Mouse (Mus musculus): ENCODE data around the gene Ptch2. TPM values are rescaled to one million over a fixed set of nuclear protein-coding genes. Genes with fewer than 3 reads are reported as not detected.

The Ptch2 gene
- polyA plus RNA-seq, 1 experiment from 2014 or later: 2.1 TPM

DNA sequence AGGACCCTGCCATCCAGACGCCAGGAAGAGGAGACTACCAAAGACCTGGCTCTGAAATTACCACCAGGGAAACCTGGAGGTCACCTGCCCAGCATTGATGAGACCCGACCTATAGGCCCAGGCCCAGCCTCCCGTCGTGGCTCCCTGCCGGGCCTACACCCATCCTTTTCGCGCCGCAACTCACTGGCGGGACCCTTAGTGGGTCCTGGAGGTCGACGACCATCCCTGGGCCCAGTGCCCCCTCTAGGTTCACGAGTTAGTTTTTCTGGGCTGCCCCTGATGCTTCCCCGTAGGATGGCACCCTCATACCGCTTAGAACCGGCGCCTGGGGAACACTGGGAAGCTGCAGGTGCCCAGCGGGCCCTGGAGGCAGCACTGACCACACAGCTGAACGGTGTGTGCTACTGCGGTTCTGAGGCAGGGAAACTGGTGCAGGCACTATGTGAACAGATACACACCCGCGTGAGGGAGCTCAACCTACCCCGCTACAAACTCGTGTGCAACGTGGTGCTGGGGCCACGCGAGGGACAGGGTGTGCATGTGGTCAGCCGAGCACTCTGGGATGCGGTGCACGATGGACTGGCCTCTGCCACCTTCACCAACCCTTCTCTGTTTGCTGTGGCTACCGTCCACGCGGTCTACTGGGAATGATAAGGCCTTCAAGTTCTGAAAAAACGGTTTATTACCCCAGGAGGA is 32.3 kb downstream of the Ptch2 start:
- 88% methylated on average over 33 of the region's 33 CpGs for WGBS
- no peak for ATAC-seq (replicated peaks; ENCODE audit: extremely low read depth, insufficient read depth, low FRiP score)
- Histone ChIP-seq H3K4me1 (ENCODE audit: control insufficient read depth, insufficient read depth, low read length) (peaks cover 19% of the 10 kb centered on the region), H3K4me2 (ENCODE audit: low read depth, low read length) (no peak overlapping the region), H3K9ac (ENCODE audit: low read length) (no peak overlapping the region), H3K36me3 (ENCODE audit: control insufficient read depth, insufficient read depth) (peaks cover 4% of the 10 kb centered on the region; the same call in 1 of the 2 replicates), H3K4me3 (ENCODE audit: low read length) (no peak overlapping the region), H3K27me3 (ENCODE audit: control insufficient read depth, insufficient read depth, low read length) (peaks cover 13% of the 10 kb centered on the region), H3K27ac (ENCODE audit: low read length) (no peak overlapping the region), H3K9me3 (replicated peaks; ENCODE audit: control insufficient read depth, low read length) (no peaks in the 10 kb centered on the region)

DNA sequence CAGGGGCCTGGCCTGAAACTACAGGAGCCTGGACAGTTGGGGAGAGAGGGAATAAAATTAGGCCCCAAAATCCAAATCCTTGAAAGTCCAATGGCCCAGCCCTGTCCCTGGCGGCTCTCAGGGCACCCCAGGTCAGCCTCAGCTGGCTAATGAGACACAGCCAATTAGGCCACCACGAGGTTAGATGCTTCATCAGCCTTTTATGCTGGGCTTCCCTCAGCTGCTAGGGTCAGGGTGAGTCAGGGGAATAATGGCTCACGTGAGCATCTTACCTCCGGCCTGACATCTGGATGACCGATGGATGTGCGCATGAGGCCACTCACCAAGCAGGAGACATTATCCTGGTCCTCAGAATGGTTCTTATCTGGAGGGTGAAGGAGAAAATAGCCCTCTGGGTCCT is 34.9 kb downstream of the Ptch2 start:
- H3K9ac ChIP-seq (ENCODE audit: low read length): no peak overlapping the region
- H3K36me3 ChIP-seq (ENCODE audit: control insufficient read depth, insufficient read depth): peaks cover 4% of the 10 kb centered on the region; the same call in 1 of the 2 replicates
- 77% methylated on average over 6 of the region's 6 CpGs for WGBS
- H3K27ac ChIP-seq (ENCODE audit: low read length): no peak overlapping the region
- H3K4me1 ChIP-seq (ENCODE audit: control insufficient read depth, insufficient read depth, low read length): peaks cover 8% of the 10 kb centered on the region
- H3K9me3 ChIP-seq (replicated peaks; ENCODE audit: control insufficient read depth, low read length): no peaks in the 10 kb centered on the region
- ATAC-seq (replicated peaks; ENCODE audit: extremely low read depth, insufficient read depth, low FRiP score): no peak
- peaks cover 15% of the 10 kb centered on the region for H3K27me3 ChIP-seq (ENCODE audit: control insufficient read depth, insufficient read depth, low read length)
- no peak overlapping the region for H3K4me2 ChIP-seq (ENCODE audit: low read depth, low read length)
- H3K4me3 ChIP-seq (ENCODE audit: low read length): no peak overlapping the region

DNA sequence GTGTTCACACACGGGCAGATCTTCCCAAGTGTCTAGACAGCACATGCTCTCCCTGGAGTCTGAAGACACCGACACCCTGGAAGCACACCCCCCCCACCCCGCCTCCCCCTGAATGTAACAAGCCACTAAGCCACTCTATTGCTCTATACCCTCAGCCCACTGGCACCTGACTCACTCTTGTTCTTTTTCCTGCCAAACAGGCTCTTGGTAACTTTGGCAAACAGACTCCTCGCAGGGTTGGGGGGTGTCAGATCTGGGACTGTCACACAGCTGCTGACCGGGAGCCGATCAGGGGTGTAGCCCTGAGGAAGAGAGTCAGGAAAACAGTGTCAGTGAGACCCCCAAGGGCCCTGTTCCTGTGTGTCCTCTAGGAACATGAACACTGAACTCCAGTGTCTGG is 35.3 kb downstream of the Ptch2 start:
- Histone ChIP-seq H3K4me3 (ENCODE audit: low read length) (no peak overlapping the region), H3K4me2 (ENCODE audit: low read depth, low read length) (no peak overlapping the region), H3K27ac (ENCODE audit: low read length) (no peak overlapping the region), H3K36me3 (ENCODE audit: control insufficient read depth, insufficient read depth) (peaks cover 4% of the 10 kb centered on the region; the same call in 1 of the 2 replicates), H3K4me1 (ENCODE audit: control insufficient read depth, insufficient read depth, low read length) (peaks cover 6% of the 10 kb centered on the region), H3K9ac (ENCODE audit: low read length) (no peak overlapping the region), H3K27me3 (ENCODE audit: control insufficient read depth, insufficient read depth, low read length) (peaks cover 15% of the 10 kb centered on the region), H3K9me3 (replicated peaks; ENCODE audit: control insufficient read depth, low read length) (no peaks in the 10 kb centered on the region)
- WGBS: 72% methylated on average over 6 of the region's 6 CpGs
- ATAC-seq (replicated peaks; ENCODE audit: extremely low read depth, insufficient read depth, low FRiP score): no peak

DNA sequence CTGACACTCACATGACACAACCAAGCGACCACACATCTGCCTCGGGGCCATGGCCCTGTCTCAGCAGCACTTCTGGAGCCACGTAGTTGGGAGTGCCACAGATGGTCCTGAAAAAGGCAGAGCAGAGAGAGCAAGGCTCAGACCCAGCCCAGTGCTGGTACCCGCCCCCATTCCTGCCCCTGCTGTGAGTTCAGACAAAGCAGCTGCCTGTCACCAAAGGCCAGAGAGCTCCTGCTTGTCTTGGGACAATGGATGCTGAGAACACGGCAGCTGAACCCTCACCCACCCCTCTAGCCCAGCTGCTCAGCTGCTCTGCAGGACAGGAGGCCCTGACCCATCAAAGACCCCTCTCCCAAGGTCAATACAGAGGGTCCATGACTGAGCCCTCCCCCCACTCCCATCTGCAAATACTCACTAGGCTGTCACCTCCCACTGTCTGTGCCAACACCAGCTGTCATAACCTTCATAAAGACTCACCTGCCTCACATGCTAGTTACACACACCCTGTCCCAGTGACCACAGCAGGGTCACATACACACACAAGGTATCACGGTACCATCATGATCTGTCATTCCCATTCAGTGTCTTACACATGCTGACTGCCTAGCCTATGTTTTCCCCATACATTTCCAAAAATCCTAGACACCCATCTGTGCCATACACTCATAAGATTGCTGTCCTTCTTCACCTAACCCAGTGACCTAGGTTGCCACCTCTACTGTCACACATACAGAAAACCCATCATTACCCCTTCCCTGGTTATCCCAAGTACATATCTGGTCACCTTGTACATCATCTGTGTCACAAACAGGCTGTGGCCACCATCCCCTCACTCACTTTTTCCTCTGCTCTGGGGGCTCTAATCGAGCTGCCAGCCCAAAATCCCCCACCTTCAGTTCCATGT is 36.3 kb downstream of the Ptch2 start:
- Histone ChIP-seq H3K36me3 (ENCODE audit: control insufficient read depth, insufficient read depth) (peaks cover 4% of the 10 kb centered on the region; the same call in 1 of the 2 replicates), H3K27me3 (ENCODE audit: control insufficient read depth, insufficient read depth, low read length) (peaks cover 15% of the 10 kb centered on the region), H3K4me3 (ENCODE audit: low read length) (no peak overlapping the region; the same call in 1 of the 2 replicates), H3K4me1 (ENCODE audit: control insufficient read depth, insufficient read depth, low read length) (peaks cover 4% of the 10 kb centered on the region), H3K9me3 (replicated peaks; ENCODE audit: control insufficient read depth, low read length) (no peaks in the 10 kb centered on the region), H3K9ac (ENCODE audit: low read length) (peak overlapping the region; percentile 83), H3K4me2 (ENCODE audit: low read depth, low read length) (peak overlapping the region; percentile 94), H3K27ac (ENCODE audit: low read length) (no peak overlapping the region)
- ATAC-seq (replicated peaks; ENCODE audit: extremely low read depth, insufficient read depth, low FRiP score): no peak
- 45% methylated on average over 7 of the region's 7 CpGs for WGBS

DNA sequence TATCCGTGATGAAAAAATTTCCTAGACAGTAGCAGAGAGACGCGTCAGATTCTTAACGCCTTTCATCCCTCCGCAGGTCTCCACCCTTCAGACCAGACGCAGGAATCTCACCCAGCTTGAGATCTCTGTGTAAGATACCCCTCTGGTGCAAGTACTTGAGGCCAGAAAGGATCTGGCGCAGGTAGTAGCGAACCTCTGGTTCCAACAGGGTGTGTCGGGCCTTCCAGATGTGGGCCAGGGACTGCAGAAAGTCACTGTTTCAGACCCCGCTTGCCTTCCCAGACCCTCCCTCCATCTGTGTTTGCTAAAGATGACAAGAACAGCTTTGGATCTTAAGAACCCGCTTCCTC is 36.9 kb downstream of the Ptch2 start:
- H3K36me3 ChIP-seq (ENCODE audit: control insufficient read depth, insufficient read depth): peaks cover 4% of the 10 kb centered on the region; the same call in 1 of the 2 replicates
- H3K4me3 ChIP-seq (ENCODE audit: low read length): peak overlapping the region; percentile 81
- no peaks in the 10 kb centered on the region for H3K9me3 ChIP-seq (replicated peaks; ENCODE audit: control insufficient read depth, low read length)
- ATAC-seq (replicated peaks; ENCODE audit: extremely low read depth, insufficient read depth, low FRiP score): no peak
- H3K27ac ChIP-seq (ENCODE audit: low read length): no peak overlapping the region
- H3K4me2 ChIP-seq (ENCODE audit: low read depth, low read length): peak overlapping the region; percentile 94
- WGBS: 25% methylated on average over 11 of the region's 11 CpGs
- H3K27me3 ChIP-seq (ENCODE audit: control insufficient read depth, insufficient read depth, low read length): peaks cover 15% of the 10 kb centered on the region
- H3K9ac ChIP-seq (ENCODE audit: low read length): peak overlapping the region; percentile 83
- H3K4me1 ChIP-seq (ENCODE audit: control insufficient read depth, insufficient read depth, low read length): peaks cover 4% of the 10 kb centered on the region

DNA sequence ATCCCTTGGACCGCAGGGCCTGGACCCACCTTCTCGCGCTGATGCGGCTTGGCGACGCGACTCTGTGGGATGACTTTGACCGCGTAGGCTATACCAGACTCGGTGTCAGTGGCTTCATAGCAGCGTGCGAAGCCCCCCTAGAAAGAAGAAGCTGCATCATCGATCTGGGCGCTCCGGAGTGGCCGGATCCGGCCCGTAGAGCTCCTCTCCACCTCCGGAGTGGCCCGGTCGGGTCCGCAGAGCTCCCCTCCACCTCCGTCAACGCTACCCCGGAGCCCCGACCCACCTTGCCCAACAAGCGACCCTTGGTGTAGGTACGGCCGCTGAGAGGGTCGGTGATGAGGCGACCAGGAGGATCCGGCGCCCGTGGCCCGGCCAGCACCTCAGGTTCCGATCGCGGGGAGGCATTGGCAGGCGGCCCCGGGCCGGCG is 37.5 kb downstream of the Ptch2 start:
- peaks cover 15% of the 10 kb centered on the region for H3K27me3 ChIP-seq (ENCODE audit: control insufficient read depth, insufficient read depth, low read length)

DNA sequence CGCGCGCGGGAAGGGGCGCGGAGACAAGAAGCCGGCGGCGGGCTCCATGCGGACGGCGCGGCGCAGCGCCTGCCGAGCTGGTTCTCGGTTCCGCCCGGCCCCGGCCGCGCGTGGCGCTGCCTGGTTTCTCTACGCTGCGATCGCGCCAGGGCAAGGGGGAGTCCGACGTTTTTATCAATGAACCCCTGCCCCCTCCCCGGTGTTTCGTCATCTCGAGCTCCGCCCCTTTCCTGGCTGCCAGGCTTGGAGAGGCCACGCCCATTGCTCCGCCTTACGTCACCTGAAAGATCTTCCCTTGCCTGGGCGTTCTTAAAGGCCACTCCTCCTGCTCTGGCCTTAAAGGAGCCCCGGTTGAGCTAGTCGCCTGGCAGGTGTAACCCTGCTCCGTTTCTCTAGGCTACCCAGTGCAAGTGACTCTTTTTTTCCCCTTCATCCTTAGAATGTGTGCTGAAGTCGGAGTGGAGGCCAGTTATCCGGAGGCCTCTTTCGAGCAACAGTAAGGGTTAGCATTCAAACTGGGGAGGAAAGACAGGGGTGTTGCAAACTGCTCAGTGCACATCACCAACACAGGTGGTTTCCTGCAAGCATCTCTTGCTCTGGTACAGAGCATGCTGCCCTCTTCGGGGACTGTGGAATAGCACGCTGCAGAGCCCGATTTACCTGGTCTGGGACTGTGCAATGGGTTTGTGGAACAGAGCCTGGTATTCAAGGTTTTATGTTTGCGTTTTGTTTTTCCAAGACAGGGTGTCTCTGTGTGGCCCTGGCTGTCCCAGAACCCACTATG is 38.1 kb downstream of the Ptch2 start, which contains the start of gene Plk3:
Gene Plk3, minus strand, starts transcription at position 147 of the 784 bp plus-strand sequence.
- peak within 1 kb of the TSS; percentile 94 for H3K4me2 ChIP-seq (ENCODE audit: low read depth, low read length)
- H3K27me3 ChIP-seq (ENCODE audit: control insufficient read depth, insufficient read depth, low read length): peaks cover 15% of the 10 kb centered on the region
- peaks cover 4% of the 10 kb centered on the region for H3K4me1 ChIP-seq (ENCODE audit: control insufficient read depth, insufficient read depth, low read length)
- H3K9ac ChIP-seq (ENCODE audit: low read length): peak within 1 kb of the TSS; percentile 83
- ATAC-seq (replicated peaks; ENCODE audit: extremely low read depth, insufficient read depth, low FRiP score): peak; percentile 90
- no peak within 1 kb of the TSS for H3K27ac ChIP-seq (ENCODE audit: low read length)
- 2% methylated on average over 42 of the region's 48 CpGs for WGBS
- H3K36me3 ChIP-seq (ENCODE audit: control insufficient read depth, insufficient read depth): no peaks in the 10 kb centered on the region
- H3K9me3 ChIP-seq (replicated peaks; ENCODE audit: control insufficient read depth, low read length): no peaks in the 10 kb centered on the region
- peak within 1 kb of the TSS; percentile 81 for H3K4me3 ChIP-seq (ENCODE audit: low read length)

More for the DNA sequence above, 37.5 kb downstream of the Ptch2 start:
- peak overlapping the region; percentile 81 for H3K4me3 ChIP-seq (ENCODE audit: low read length)
- no peak overlapping the region for H3K27ac ChIP-seq (ENCODE audit: low read length)
- H3K9ac ChIP-seq (ENCODE audit: low read length): peak overlapping the region; percentile 83
- WGBS: under 1% methylated on average over 42 of the region's 42 CpGs
- peaks cover under 1% of the 10 kb centered on the region; the same call in 1 of the 2 replicates for H3K36me3 ChIP-seq (ENCODE audit: control insufficient read depth, insufficient read depth)
- no peaks in the 10 kb centered on the region for H3K9me3 ChIP-seq (replicated peaks; ENCODE audit: control insufficient read depth, low read length)
- H3K4me2 ChIP-seq (ENCODE audit: low read depth, low read length): peak overlapping the region; percentile 94
- peaks cover 4% of the 10 kb centered on the region for H3K4me1 ChIP-seq (ENCODE audit: control insufficient read depth, insufficient read depth, low read length)
- ATAC-seq (replicated peaks; ENCODE audit: extremely low read depth, insufficient read depth, low FRiP score): peak; percentile 25

DNA sequence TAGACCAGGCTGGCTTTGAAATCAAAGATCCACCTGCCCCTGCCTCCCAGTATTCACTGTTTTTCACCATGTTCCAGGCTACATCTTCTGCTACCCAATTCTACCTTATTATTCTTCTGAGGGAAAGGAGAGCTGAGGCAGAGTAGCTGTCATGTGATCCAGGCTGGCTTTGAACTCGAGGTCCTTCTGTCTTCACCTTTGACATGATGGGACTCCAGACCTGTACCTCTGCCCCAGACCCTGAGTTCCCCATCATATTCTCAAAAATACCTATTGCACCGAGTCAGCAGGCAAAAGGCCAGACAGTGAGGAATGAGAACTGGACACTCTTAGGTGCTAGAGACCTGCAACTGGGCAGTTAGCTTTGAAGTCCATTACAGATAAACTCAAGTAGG is 38.7 kb downstream of the Ptch2 start:
- Histone ChIP-seq H3K4me2 (ENCODE audit: low read depth, low read length) (no peak overlapping the region), H3K9me3 (replicated peaks; ENCODE audit: control insufficient read depth, low read length) (no peaks in the 10 kb centered on the region), H3K27me3 (ENCODE audit: control insufficient read depth, insufficient read depth, low read length) (peaks cover 15% of the 10 kb centered on the region), H3K4me1 (ENCODE audit: control insufficient read depth, insufficient read depth, low read length) (peaks cover 4% of the 10 kb centered on the region), H3K27ac (ENCODE audit: low read length) (no peak overlapping the region), H3K9ac (ENCODE audit: low read length) (no peak overlapping the region; the same call in none of the 2 replicates), H3K36me3 (ENCODE audit: control insufficient read depth, insufficient read depth) (no peaks in the 10 kb centered on the region), H3K4me3 (ENCODE audit: low read length) (no peak overlapping the region)
- ATAC-seq (replicated peaks; ENCODE audit: extremely low read depth, insufficient read depth, low FRiP score): no peak
- 18% methylated on average over 2 of the region's 2 CpGs for WGBS
